Mouse (Mus musculus): Measurements from ENCODE around the gene Gm45808. TPM values are rescaled to one million over a fixed set of nuclear protein-coding genes. Genes with fewer than 3 reads are reported as not detected.

Gene Gm45808
- polyA plus RNA-seq, 1 experiment from 2014 or later: not detected

- no peaks in the 10 kb centered on the region for H3K27me3 ChIP-seq (replicated peaks; ENCODE audit: control insufficient read depth, insufficient read depth, low read length)
- peaks cover 16% of the 10 kb centered on the region for H3K4me1 ChIP-seq (ENCODE audit: control insufficient read depth, insufficient read depth, low read length)
- H3K4me2 ChIP-seq (ENCODE audit: low read length): no peak overlapping the region
- 92% methylated on average over 15 of the region's 15 CpGs for WGBS
- H3K36me3 ChIP-seq (ENCODE audit: control insufficient read depth, insufficient read depth, low read length): peaks cover 55% of the 10 kb centered on the region
- H3K27ac ChIP-seq (ENCODE audit: low read depth, low read length): no peak overlapping the region
- H3K4me3 ChIP-seq (ENCODE audit: low read depth, low read length): no peak overlapping the region
- DNase-seq (ENCODE audit: low spot score): no peak
- H3K9ac ChIP-seq (ENCODE audit: low read length): no peak overlapping the region
- no peaks in the 10 kb centered on the region for H3K9me3 ChIP-seq (replicated peaks; ENCODE audit: control insufficient read depth, low read length)
- ATAC-seq: no peak
These were observed 31.6 kb downstream of the Gm45808 start for GRCm38 (mm10) chr7:45454971-45455370.

- ATAC-seq (peak; percentile 81), DNase-seq (ENCODE audit: low spot score) (peak; percentile 83)
- Histone ChIP-seq H3K36me3 (ENCODE audit: control insufficient read depth, insufficient read depth, low read length) (peaks cover 48% of the 10 kb centered on the region), H3K4me1 (ENCODE audit: control insufficient read depth, insufficient read depth, low read length) (no peaks in the 10 kb centered on the region), H3K27ac (ENCODE audit: low read depth, low read length) (no peak overlapping the region), H3K9ac (ENCODE audit: low read length) (no peak overlapping the region), H3K4me2 (ENCODE audit: low read length) (no peak overlapping the region), H3K9me3 (replicated peaks; ENCODE audit: control insufficient read depth, low read length) (no peaks in the 10 kb centered on the region), H3K27me3 (replicated peaks; ENCODE audit: control insufficient read depth, insufficient read depth, low read length) (no peaks in the 10 kb centered on the region), H3K4me3 (ENCODE audit: low read depth, low read length) (no peak overlapping the region)
- 49% methylated on average over 23 of the region's 23 CpGs for WGBS
These were observed 35.1 kb downstream of the Gm45808 start for GRCm38 (mm10) chr7:45451344-45451982.

DNA sequence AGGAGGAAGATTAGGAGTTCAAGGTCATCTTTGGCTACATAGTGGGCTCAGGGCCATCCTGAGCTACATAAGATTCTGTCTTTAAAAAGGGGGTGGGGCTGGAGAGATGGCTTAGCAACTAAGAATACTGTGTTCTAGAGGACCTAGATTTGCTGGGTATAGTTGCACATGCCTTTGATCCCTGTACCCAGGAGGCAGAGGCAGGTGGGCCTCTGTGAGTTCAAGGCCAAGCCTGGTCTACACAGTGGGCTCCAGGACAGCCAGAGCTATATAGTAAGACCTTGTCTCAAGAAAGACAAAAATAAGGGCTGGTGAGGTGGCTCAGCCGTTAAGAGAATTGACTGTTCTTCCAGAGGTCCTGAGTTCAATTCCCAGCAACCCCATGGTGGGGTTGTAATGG lies 36.6 kb downstream of the Gm45808 start:
- H3K4me3 ChIP-seq (ENCODE audit: low read depth, low read length): no peak overlapping the region
- no peak overlapping the region for H3K9ac ChIP-seq (ENCODE audit: low read length)
- H3K9me3 ChIP-seq (replicated peaks; ENCODE audit: control insufficient read depth, low read length): no peaks in the 10 kb centered on the region
- ATAC-seq: no peak
- 90% methylated on average over 1 of the region's 1 CpGs for WGBS
- peaks cover 43% of the 10 kb centered on the region for H3K36me3 ChIP-seq (ENCODE audit: control insufficient read depth, insufficient read depth, low read length)
- H3K27me3 ChIP-seq (replicated peaks; ENCODE audit: control insufficient read depth, insufficient read depth, low read length): no peaks in the 10 kb centered on the region
- H3K4me1 ChIP-seq (ENCODE audit: control insufficient read depth, insufficient read depth, low read length): no peaks in the 10 kb centered on the region
- no peak overlapping the region for H3K27ac ChIP-seq (ENCODE audit: low read depth, low read length)
- H3K4me2 ChIP-seq (ENCODE audit: low read length): no peak overlapping the region
- no peak for DNase-seq (ENCODE audit: low spot score)

DNA sequence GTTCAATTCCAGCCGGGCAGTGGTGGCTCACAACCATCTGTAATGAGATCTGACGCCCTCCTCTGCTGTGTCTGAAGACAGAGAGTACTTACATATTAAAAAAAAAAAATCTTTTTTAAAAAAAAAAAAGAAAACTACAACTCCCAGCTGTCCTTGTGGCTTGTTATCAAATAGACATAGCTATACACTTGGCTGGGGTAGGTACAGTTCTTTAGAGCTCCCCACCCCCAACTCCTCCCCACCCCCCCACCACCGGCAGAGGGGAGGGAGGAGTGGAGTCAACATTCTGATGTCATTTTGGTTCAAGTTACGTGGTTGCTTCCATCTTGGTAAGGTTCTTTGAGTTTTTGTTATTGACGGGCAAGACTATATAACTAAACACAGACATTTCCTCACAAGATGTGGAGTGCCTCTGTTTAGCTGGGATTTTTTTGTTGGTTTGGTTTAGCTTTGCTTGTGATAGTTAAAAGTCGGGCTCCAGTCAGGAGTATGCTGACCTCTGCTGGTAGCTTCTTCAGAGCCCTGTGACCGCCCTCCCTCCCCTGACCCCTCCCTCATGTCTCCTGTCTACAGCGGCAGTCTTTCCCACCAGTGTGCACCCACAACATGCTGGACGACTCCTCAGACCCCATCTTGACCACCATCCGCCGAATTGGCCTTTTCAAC lies 39.2 kb downstream of the Gm45808 start:
- Histone ChIP-seq H3K4me3 (ENCODE audit: low read depth, low read length) (no peak overlapping the region), H3K36me3 (ENCODE audit: control insufficient read depth, insufficient read depth, low read length) (peaks cover 48% of the 10 kb centered on the region), H3K27me3 (replicated peaks; ENCODE audit: control insufficient read depth, insufficient read depth, low read length) (no peaks in the 10 kb centered on the region), H3K4me2 (ENCODE audit: low read length) (no peak overlapping the region), H3K4me1 (ENCODE audit: control insufficient read depth, insufficient read depth, low read length) (no peaks in the 10 kb centered on the region), H3K27ac (ENCODE audit: low read depth, low read length) (no peak overlapping the region), H3K9ac (ENCODE audit: low read length) (no peak overlapping the region), H3K9me3 (replicated peaks; ENCODE audit: control insufficient read depth, low read length) (no peaks in the 10 kb centered on the region)
- DNase-seq (ENCODE audit: low spot score) (no peak), ATAC-seq (no peak)
- 44% methylated on average over 11 of the region's 11 CpGs for WGBS

GRCm38 (mm10) chr7:45446589-45446988 lies 40.0 kb downstream of the Gm45808 start:
- H3K9ac ChIP-seq (ENCODE audit: low read length): no peak overlapping the region
- ATAC-seq (no peak), DNase-seq (ENCODE audit: low spot score) (no peak)
- no peaks in the 10 kb centered on the region for H3K4me1 ChIP-seq (ENCODE audit: control insufficient read depth, insufficient read depth, low read length)
- H3K4me2 ChIP-seq (ENCODE audit: low read length): no peak overlapping the region
- H3K9me3 ChIP-seq (replicated peaks; ENCODE audit: control insufficient read depth, low read length): no peaks in the 10 kb centered on the region
- no peak overlapping the region for H3K27ac ChIP-seq (ENCODE audit: low read depth, low read length)
- no peaks in the 10 kb centered on the region for H3K27me3 ChIP-seq (replicated peaks; ENCODE audit: control insufficient read depth, insufficient read depth, low read length)
- peaks cover 44% of the 10 kb centered on the region for H3K36me3 ChIP-seq (ENCODE audit: control insufficient read depth, insufficient read depth, low read length)
- H3K4me3 ChIP-seq (ENCODE audit: low read depth, low read length): no peak overlapping the region

- Histone ChIP-seq H3K9me3 (replicated peaks; ENCODE audit: control insufficient read depth, low read length) (no peaks in the 10 kb centered on the region), H3K4me2 (ENCODE audit: low read length) (no peak overlapping the region), H3K4me1 (ENCODE audit: control insufficient read depth, insufficient read depth, low read length) (no peaks in the 10 kb centered on the region), H3K36me3 (ENCODE audit: control insufficient read depth, insufficient read depth, low read length) (peaks cover 53% of the 10 kb centered on the region; the same call in 1 of the 2 replicates), H3K4me3 (ENCODE audit: low read depth, low read length) (no peak overlapping the region), H3K27ac (ENCODE audit: low read depth, low read length) (no peak overlapping the region), H3K9ac (ENCODE audit: low read length) (no peak overlapping the region), H3K27me3 (replicated peaks; ENCODE audit: control insufficient read depth, insufficient read depth, low read length) (no peaks in the 10 kb centered on the region)
- 89% methylated on average over 22 of the region's 22 CpGs for WGBS
- ATAC-seq (no peak), DNase-seq (ENCODE audit: low spot score) (no peak)
These were observed 42.8 kb downstream of the Gm45808 start for GRCm38 (mm10) chr7:45443526-45444420.

DNA sequence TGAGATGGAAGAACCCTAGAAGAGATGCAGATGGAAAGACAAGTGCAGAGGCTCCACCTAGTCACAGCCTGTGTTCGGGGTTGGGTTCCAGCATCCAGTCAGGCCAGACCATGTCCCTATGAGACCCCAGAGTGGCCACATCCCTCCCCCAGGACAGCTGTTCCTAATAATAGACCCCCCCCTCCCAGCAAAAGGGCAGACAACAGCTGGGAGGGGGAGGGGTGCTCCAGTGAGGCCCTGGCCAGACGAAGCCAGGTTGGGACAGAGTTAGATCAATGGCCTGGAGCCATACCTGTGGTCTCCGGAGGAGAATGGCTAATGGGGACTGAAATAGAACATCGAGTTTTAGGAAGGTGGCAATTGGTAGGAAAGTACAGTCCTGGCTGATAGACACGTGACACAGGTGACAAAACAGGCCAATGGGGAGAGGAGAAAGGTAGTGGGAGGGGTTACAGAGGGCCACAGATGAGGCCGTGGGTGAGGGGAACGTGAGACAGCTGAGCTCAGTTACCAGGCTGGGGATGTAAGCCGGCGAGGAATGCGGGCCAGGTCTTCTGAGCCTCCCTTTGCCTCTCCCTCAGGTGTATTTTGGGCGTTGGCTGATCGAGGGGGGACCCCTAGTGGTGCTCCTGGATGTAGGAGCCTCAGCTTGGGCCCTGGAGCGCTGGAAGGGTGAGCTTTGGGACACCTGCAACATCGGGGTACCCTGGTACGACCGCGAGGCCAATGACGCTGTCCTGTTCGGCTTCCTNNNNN lies 48.9 kb downstream of the Gm45808 start, which contains the start of gene Ruvbl2:
Ruvbl2 (minus strand) TSS at position 576 of the 756 bp plus-strand sequence.
- H3K4me1 ChIP-seq (ENCODE audit: control insufficient read depth, insufficient read depth, low read length): peaks cover 18% of the 10 kb centered on the region
- WGBS: 20% methylated on average over 19 of the region's 19 CpGs
- DNase-seq (ENCODE audit: low spot score): no peak
- H3K4me2 ChIP-seq (ENCODE audit: low read length): no peak within 1 kb of the TSS
- H3K27ac ChIP-seq (ENCODE audit: low read depth, low read length): no peak within 1 kb of the TSS
- H3K9ac ChIP-seq (ENCODE audit: low read length): no peak within 1 kb of the TSS
- H3K4me3 ChIP-seq (ENCODE audit: low read depth, low read length): no peak within 1 kb of the TSS
- H3K9me3 ChIP-seq (replicated peaks; ENCODE audit: control insufficient read depth, low read length): no peaks in the 10 kb centered on the region
- no peak for ATAC-seq
- H3K27me3 ChIP-seq (replicated peaks; ENCODE audit: control insufficient read depth, insufficient read depth, low read length): no peaks in the 10 kb centered on the region
- H3K36me3 ChIP-seq (ENCODE audit: control insufficient read depth, insufficient read depth, low read length): peaks cover 21% of the 10 kb centered on the region; the same call in 1 of the 2 replicates

- no peak overlapping the region for H3K4me3 ChIP-seq (ENCODE audit: low read depth, low read length)
- no peak for ATAC-seq
- no peaks in the 10 kb centered on the region for H3K9me3 ChIP-seq (replicated peaks; ENCODE audit: control insufficient read depth, low read length)
- no peaks in the 10 kb centered on the region for H3K27me3 ChIP-seq (replicated peaks; ENCODE audit: control insufficient read depth, insufficient read depth, low read length)
- H3K36me3 ChIP-seq (ENCODE audit: control insufficient read depth, insufficient read depth, low read length): peaks cover 18% of the 10 kb centered on the region
- H3K27ac ChIP-seq (ENCODE audit: low read depth, low read length): no peak overlapping the region
- WGBS: 21% methylated on average over 6 of the region's 6 CpGs
- H3K4me2 ChIP-seq (ENCODE audit: low read length): no peak overlapping the region
- DNase-seq (ENCODE audit: low spot score): no peak
- H3K9ac ChIP-seq (ENCODE audit: low read length): no peak overlapping the region
- H3K4me1 ChIP-seq (ENCODE audit: control insufficient read depth, insufficient read depth, low read length): peaks cover 18% of the 10 kb centered on the region
These were observed 49.6 kb downstream of the Gm45808 start for GRCm38 (mm10) chr7:45437046-45437445.

All from forebrain, embryonic 14.5 days (tissue).